Mouse (Mus musculus) kidney, embryonic 16.5 days (tissue): ENCODE measurements around the gene Gm21985. TPM values are rescaled to one million over a fixed set of nuclear protein-coding genes. Genes with fewer than 3 reads are reported as not detected.
"Not testable (repeated sequence)": the region's sequence is repeated elsewhere in the genome, so short reads cannot be mapped to it uniquely, and the experiment has no call there.

ENCODE experiments used
- ATAC-seq: fragments of 200-750 bp; cut with Nextera tagmentation; 2 replicates; pipeline ENCODE4 v1.8.0; 2017; ENCODE audit warnings: moderate TSS enrichment; ENCODE audit not compliant: low FRiP score, low TSS enrichment
- H3K27ac ChIP-seq: fragments of 300-500 bp; sonication (generic); 2 replicates; pipeline ENCODE4 v1.5.1; 2014; ENCODE audit warnings: low read length
- H3K27me3 ChIP-seq: fragments of 300-500 bp; sonication (generic); 2 replicates; pipeline ENCODE4 v1.6.1; 2014; ENCODE audit warnings: low read length, control low read depth, mixed read lengths; ENCODE audit not compliant: insufficient read depth
- H3K36me3 ChIP-seq: fragments of 300-500 bp; sonication (generic); 2 replicates; pipeline ENCODE4 v1.6.1; 2014; ENCODE audit warnings: low read length, control low read depth, mixed read lengths; ENCODE audit not compliant: insufficient read depth
- H3K4me1 ChIP-seq: fragments of 300-500 bp; sonication (generic); 2 replicates; pipeline ENCODE4 v1.6.1; 2014; ENCODE audit warnings: low read length, control low read depth, mixed read lengths; ENCODE audit not compliant: insufficient read depth
- H3K4me2 ChIP-seq: fragments of 300-500 bp; sonication (generic); replicated peaks from 2 replicates; pipeline ENCODE4 v1.6.1; 2014; ENCODE audit warnings: low read depth, low read length
- H3K4me3 ChIP-seq: fragments of 300-500 bp; sonication (generic); 2 replicates; pipeline ENCODE4 v1.5.1; 2014; ENCODE audit warnings: mild to moderate bottlenecking, low read length
- H3K9ac ChIP-seq: fragments of 300-500 bp; sonication (generic); replicated peaks from 2 replicates; pipeline ENCODE4 v1.6.1; 2014; ENCODE audit warnings: low read length
- H3K9me3 ChIP-seq: fragments of 300-500 bp; sonication (generic); 2 replicates; pipeline ENCODE4 v1.6.1; 2016; ENCODE audit warnings: low read length, control low read depth
- WGBS: fragments of 180-500 bp; shearing (Covaris S2); extraction: QIAGEN DNeasy Blood & Tissue Kit; methylation state at CpG from one replicate; pipeline ENCODE4 v1.1.7; 2014; 5-methylcytosine and 5-hydroxymethylcytosine counted together
- polyA plus RNA-seq: library from polyadenylated mRNA; unstranded; fragments of >200 nt; fragmentation: Nextera tagmentation; extraction: Ambion mirVana; gene quantifications from 2 replicates; pipeline ENCODE4 v1.2.1, GENCODE M21; 2015

The Gm21985 gene
- polyA plus RNA-seq, 1 experiment from 2014 or later, result not detected

DNA sequence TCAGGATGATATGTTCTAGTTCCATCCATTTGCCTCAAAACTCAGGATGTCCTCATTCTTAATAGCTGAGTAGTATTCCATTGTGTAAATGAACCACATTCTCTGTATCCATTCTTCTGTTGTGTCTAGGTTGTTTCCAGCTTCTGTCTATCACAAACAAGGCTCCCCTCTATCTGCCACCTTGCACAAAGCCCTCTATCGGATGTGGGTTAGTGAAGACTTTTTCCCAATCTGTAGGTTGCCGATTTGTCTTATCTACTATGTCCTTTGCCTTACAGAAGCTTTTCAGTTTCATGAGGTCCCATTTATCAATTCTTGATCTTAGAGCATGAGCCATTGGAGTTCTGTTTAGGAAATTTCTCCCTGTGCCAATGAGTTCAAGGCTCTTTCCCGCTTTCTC is 162.4 kb downstream of the Gm21985 start:
- H3K27ac ChIP-seq, ATAC-seq, H3K36me3 ChIP-seq, H3K9ac ChIP-seq, H3K27me3 ChIP-seq, H3K4me1 ChIP-seq, H3K4me2 ChIP-seq, H3K9me3 ChIP-seq, H3K4me3 ChIP-seq: not testable (repeated sequence)
- 93% methylated on average over 3 of the region's 3 CpGs for WGBS

DNA sequence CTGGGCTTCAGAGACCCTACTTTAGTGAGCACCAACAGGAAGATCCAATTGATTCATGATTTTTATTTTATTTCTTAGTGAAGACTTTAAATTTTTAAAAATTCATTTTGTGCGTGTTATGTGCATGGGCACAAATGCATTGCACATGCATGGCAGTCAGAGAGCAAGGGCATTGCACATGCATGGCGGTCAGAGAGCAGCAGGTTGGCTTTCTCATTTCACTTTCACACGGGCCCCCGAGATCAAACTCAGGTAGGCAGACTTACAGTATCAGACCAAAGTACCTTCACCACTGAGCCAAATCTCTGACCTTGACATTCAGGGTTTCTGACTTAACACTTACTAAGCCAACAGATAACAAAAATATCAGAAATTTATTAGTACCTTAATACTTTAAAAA is 163.6 kb downstream of the Gm21985 start:
- no peaks in the 10 kb centered on the region for H3K27me3 ChIP-seq
- WGBS, result 84% methylated on average over 4 of the region's 4 CpGs
- H3K9ac ChIP-seq, result no peak overlapping the region
- no peak for ATAC-seq
- no peaks in the 10 kb centered on the region for H3K36me3 ChIP-seq
- no peaks in the 10 kb centered on the region for H3K9me3 ChIP-seq
- no peak overlapping the region for H3K4me3 ChIP-seq
- no peak overlapping the region for H3K27ac ChIP-seq
- no peaks in the 10 kb centered on the region for H3K4me1 ChIP-seq
- no peak overlapping the region for H3K4me2 ChIP-seq

DNA sequence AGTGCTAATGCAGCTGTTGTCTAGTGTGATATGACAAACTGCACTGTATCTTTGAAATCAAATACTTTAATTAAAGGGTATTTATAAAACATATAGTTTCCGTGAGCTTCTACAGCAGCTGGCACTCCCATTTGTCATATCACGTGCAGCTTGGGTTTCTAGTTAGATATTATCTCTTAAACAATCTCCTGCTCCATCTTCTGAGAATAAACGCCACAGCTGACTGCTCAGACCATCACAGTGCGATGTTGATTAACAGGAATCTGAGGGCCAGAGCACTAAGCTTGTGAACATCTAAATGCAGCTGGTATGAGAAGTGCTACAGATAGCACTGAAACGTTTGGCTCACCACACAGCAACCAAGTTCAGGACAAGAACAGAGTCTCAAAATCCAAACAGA is 164.3 kb downstream of the Gm21985 start:
- 57% methylated on average over 5 of the region's 5 CpGs for WGBS
- Histone ChIP-seq H3K4me3 (no peak overlapping the region), H3K4me2 (no peak overlapping the region), H3K27ac (no peak overlapping the region), H3K27me3 (no peaks in the 10 kb centered on the region), H3K9ac (no peak overlapping the region), H3K36me3 (no peaks in the 10 kb centered on the region), H3K9me3 (no peaks in the 10 kb centered on the region), H3K4me1 (no peaks in the 10 kb centered on the region)
- no peak for ATAC-seq

DNA sequence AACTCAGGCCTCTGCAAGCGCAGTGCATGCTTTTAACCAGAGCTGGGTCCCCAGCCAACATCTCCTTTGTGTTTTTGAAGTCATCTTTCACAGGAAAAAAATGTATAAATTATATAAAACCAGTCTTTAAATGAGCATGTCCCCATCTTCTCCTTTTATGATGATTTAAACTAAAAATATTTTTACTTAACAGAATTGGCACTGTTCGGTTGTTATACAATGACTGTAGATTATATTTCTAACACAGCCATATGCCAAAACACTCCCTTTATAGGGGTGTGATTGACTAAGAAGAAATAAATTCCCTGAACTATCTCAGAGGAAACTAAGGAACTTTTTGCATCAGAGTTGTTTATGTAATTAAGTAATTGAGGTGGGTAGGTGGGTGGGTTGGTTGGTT is 166.4 kb downstream of the Gm21985 start:
- no peak for ATAC-seq
- WGBS, result 89% methylated on average over 2 of the region's 2 CpGs
- Histone ChIP-seq H3K4me1 (no peaks in the 10 kb centered on the region), H3K9me3 (no peaks in the 10 kb centered on the region), H3K9ac (no peak overlapping the region), H3K36me3 (no peaks in the 10 kb centered on the region), H3K27me3 (no peaks in the 10 kb centered on the region), H3K27ac (no peak overlapping the region), H3K4me3 (no peak overlapping the region), H3K4me2 (no peak overlapping the region)

DNA sequence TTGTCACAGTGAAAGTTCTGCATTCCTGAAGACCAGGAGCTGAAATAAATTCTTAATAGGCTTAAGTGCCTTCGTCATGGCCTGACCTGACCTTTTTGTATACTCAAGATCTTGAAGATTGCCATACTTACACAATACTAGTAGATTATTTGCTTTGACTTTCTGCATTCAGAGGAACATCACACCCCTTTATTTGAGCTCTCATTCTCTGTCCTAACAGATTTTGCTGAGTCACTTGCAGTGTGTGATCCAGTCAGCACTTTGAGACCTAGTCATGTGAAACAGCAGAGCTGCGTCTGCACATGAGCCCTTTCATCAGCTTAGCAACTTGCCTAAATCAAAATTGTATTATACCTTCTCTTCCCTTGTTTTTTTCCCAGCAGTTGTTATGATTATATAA is 167.2 kb downstream of the Gm21985 start:
- Histone ChIP-seq H3K9me3 (no peaks in the 10 kb centered on the region), H3K4me2 (no peak overlapping the region), H3K36me3 (no peaks in the 10 kb centered on the region), H3K4me3 (no peak overlapping the region), H3K9ac (no peak overlapping the region), H3K4me1 (no peaks in the 10 kb centered on the region), H3K27ac (no peak overlapping the region), H3K27me3 (0 out of 2 replicates have a peak, but pooled peaks cover 3% of the 10 kb centered on the region)
- ATAC-seq, result no peak
- WGBS, result 56% methylated on average over 2 of the region's 2 CpGs

DNA sequence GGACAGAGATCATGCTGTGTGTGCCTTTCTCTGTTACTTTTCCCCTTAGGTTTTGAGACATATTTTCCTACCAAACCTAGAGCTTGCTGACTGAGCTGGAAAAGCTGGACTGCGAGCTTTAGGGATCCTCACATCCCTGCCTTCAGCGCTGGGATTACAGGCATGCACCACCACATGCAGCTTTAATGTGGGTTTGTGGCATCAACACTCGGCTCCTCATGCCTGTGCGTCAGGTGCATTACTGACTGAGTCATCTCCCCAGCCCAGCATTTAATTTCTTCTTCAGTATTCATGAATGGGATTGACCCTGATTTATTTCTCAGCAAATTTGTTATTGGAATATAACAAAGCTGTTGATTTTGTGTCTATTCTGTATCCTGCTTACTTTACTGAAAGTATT is 170.2 kb downstream of the Gm21985 start:
- Histone ChIP-seq H3K27me3 (0 out of 2 replicates have a peak, but pooled peaks cover 3% of the 10 kb centered on the region), H3K27ac (no peak overlapping the region), H3K9ac (no peak overlapping the region), H3K4me1 (no peaks in the 10 kb centered on the region), H3K4me3 (no peak overlapping the region), H3K9me3 (no peaks in the 10 kb centered on the region), H3K36me3 (no peaks in the 10 kb centered on the region), H3K4me2 (no peak overlapping the region)
- WGBS, result 79% methylated on average over 4 of the region's 4 CpGs
- no peak for ATAC-seq

DNA sequence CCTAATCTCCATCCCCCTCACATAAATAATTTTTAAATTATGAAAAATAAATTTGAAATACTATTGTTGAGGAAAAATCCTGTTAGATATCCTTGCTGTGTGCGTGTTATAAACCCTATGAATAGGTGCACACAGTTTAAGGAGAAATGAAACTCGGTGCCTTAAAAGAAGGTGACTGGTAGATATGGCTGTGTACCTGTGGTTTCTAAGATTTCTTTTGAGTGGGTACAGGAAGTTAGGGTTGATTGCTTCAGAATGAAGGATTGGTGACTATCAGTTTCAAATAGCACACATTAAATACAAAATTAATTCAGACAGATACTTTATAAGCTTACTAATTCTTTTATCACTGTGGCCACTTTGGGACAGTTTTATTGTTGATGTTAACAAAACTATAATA is 171.5 kb downstream of the Gm21985 start:
- H3K36me3 ChIP-seq, result no peaks in the 10 kb centered on the region
- H3K9me3 ChIP-seq, result peaks cover 4% of the 10 kb centered on the region; the same call in 1 of the 2 replicates
- no peak overlapping the region for H3K27ac ChIP-seq
- no peaks in the 10 kb centered on the region for H3K4me1 ChIP-seq
- 0 out of 2 replicates have a peak, but pooled peaks cover 3% of the 10 kb centered on the region for H3K27me3 ChIP-seq
- H3K9ac ChIP-seq, result no peak overlapping the region
- ATAC-seq, result no peak
- H3K4me3 ChIP-seq, result no peak overlapping the region
- H3K4me2 ChIP-seq, result no peak overlapping the region
- 82% methylated on average over 2 of the region's 2 CpGs for WGBS

DNA sequence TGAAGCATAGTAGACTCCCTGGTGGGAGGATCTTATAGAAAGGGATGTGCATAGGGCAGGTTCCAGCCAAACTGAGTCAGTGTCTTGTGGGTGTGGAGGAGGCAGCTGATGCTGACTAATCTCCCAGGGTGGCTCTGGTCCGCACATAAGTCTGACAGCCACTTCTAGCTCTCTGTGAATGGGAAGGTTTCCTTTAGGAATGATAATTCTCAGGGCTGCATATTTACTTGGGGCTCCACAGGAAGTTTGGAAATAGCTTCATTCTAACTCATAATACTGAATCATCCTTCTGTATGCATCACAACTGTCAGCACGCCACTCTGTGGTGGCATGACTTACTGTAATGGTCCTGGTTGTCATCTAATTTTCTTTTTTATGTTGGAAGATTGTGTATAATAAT is 177.4 kb downstream of the Gm21985 start:
- no peak overlapping the region for H3K27ac ChIP-seq
- WGBS, result 56% methylated on average over 2 of the region's 2 CpGs
- H3K9ac ChIP-seq, result no peak overlapping the region
- H3K27me3 ChIP-seq, result no peaks in the 10 kb centered on the region
- no peak for ATAC-seq
- H3K4me2 ChIP-seq, result no peak overlapping the region
- no peaks in the 10 kb centered on the region for H3K36me3 ChIP-seq
- peaks cover 4% of the 10 kb centered on the region; the same call in 1 of the 2 replicates for H3K9me3 ChIP-seq
- no peak overlapping the region for H3K4me3 ChIP-seq
- H3K4me1 ChIP-seq, result no peaks in the 10 kb centered on the region

DNA sequence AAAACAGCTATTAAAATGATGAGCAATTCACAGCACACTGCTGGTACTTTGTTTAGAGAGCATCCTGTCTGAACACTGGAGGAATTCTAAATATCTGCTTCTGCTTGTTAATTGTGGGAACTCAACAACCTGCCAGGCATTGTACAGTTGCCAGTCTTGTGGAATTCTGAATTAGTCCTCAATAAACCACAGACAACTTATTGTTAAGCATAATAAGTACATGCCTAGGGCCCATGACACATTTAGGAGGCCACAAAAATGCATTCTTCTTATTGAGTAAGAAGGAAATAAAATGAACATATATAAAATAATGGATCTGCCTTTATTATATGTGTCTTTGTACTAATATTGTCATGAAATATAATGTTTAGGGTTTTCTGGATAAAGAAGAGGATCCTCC is 179.4 kb downstream of the Gm21985 start:
- Histone ChIP-seq H3K27me3 (no peaks in the 10 kb centered on the region), H3K27ac (no peak overlapping the region), H3K9ac (no peak overlapping the region), H3K4me3 (no peak overlapping the region), H3K4me1 (no peaks in the 10 kb centered on the region), H3K36me3 (no peaks in the 10 kb centered on the region), H3K9me3 (peaks cover 4% of the 10 kb centered on the region; the same call in 1 of the 2 replicates), H3K4me2 (no peak overlapping the region)
- no peak for ATAC-seq

DNA sequence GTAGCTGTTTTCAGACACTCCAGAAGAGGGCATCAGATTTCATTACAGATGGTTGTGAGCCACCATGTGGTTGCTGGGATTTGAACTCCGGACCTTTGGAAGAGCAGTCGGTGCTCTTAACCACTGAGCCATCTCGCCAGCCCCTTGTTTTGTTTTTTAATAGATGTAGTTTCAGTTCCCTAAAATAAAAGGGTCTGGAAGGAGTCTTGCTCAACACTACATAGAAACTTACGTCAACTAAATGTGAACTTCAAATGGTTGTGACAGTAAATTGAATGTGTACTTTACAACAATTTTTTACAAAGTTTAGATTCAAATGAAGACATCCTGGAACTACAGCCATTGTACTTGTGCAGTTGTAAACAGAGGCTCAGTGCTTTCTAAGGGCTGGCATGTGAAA is 181.9 kb downstream of the Gm21985 start:
- H3K4me3 ChIP-seq, H3K4me1 ChIP-seq, ATAC-seq, H3K9ac ChIP-seq, H3K27ac ChIP-seq, H3K9me3 ChIP-seq, H3K27me3 ChIP-seq, H3K36me3 ChIP-seq, H3K4me2 ChIP-seq: not testable (repeated sequence)
- 69% methylated on average over 4 of the region's 4 CpGs for WGBS
